Mouse (Mus musculus): ENCODE measurements around the gene St8sia2. TPM values are rescaled to one million over a fixed set of nuclear protein-coding genes. Genes with fewer than 3 reads are reported as not detected.

Gene St8sia2
- polyA plus RNA-seq, 1 experiment: 3.9 TPM

DNA sequence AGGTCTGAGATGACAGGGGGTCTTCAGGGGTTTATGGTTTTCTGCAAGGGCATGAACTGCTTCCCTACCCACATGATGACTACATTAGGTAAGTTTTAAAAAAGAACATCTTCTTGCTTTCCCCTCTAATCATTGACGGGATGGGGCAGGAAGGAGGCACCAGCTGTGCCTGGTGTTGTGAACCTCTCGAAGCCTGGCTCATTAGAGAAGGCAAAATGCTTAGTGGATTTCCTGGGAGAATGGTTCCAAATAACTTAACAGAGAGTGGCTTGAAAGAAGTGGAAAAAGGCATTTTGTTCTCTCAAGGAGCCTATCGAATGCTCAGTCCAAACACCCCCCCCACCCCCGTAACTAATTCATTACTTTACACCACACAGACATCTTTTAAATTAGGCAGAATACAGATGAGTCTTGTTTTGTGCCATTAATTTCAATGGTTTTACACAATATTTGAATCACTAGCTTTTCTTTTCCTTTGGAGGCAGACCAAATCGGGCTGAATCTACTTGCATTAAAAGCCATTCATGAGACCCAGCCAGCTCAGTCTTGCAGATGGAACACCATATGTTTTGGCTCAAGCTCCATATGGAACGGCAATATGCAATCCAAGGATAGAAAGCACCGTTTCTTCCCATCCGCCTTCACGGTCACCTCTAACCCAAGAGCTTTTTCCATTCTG is 95.7 kb downstream of the St8sia2 start:
- Histone ChIP-seq H3K27me3 (ENCODE audit: control insufficient read depth, insufficient read depth, insufficient read length) (peaks cover 6% of the 10 kb centered on the region), H3K79me2 (ENCODE audit: control insufficient read depth, insufficient read depth) (no peaks in the 10 kb centered on the region), H3K36me3 (ENCODE audit: control insufficient read depth, insufficient read depth) (no peaks in the 10 kb centered on the region), H3ac (ENCODE audit: control insufficient read depth, insufficient read length) (no peak overlapping the region), H3K4me3 (no peak overlapping the region), H3K4me2 (ENCODE audit: low read depth) (no peak overlapping the region)
- no peak for TF ChIP-seq REST (IDR thresholded peaks at IDR 0.05; ENCODE audit: insufficient read depth, insufficient read length)

DNA sequence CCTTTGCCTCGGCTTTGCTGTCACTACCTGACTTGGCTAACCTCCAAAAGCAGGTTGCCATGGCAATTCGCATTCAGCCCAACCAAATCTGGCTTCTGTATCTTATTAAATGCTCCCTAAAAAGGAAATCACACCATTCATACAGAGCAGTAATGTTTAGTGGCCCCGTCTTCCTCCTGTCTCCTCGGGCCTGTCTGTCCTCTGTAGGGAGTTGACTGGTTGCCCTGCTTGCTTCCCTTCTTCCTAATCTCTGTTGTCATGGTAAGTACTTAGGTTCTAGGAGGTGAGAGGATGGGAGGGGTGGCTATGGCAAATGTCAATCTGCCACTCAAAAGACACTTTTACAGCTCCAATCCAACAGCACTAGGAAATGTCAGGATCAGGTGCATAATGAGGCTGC is 101.6 kb downstream of the St8sia2 start:
- TF ChIP-seq E2F4 (IDR thresholded peaks at IDR 0.05; ENCODE audit: insufficient read depth) (no peak), MYOD1 (IDR thresholded peaks at IDR 0.05; ENCODE audit: control insufficient read depth in 1 of 3, insufficient read length in 2 of 3, low read depth in 2 of 3) (no peak), REST (IDR thresholded peaks at IDR 0.05; ENCODE audit: insufficient read depth, insufficient read length) (no peak), SRF (IDR thresholded peaks at IDR 0.05; ENCODE audit: control insufficient read depth, insufficient read length, low read depth) (no peak), TCF3 (IDR thresholded peaks at IDR 0.05; ENCODE audit: insufficient read length, low read depth) (no peak), MYOG (IDR thresholded peaks at IDR 0.05; ENCODE audit: control insufficient read depth in 1 of 3, insufficient read depth in 1 of 3, insufficient read length in 2 of 3, low read depth in 2 of 3) (no peak), POLR2AphosphoS2 (IDR thresholded peaks at IDR 0.05; ENCODE audit: insufficient read length, low read depth) (no peak), TCF12 (IDR thresholded peaks at IDR 0.05; ENCODE audit: insufficient read depth, poor library complexity, severe bottlenecking) (no peak), USF1 (IDR thresholded peaks at IDR 0.05; ENCODE audit: low read depth) (no peak), POLR2A (IDR thresholded peaks at IDR 0.05; ENCODE audit: insufficient read length, low read depth) (no peak), CEBPB (IDR thresholded peaks at IDR 0.05; ENCODE audit: insufficient read depth, poor library complexity, severe bottlenecking) (no peak), MAX (IDR thresholded peaks at IDR 0.05; ENCODE audit: low read depth) (no peak)
- H3K36me3 ChIP-seq (ENCODE audit: control insufficient read depth, insufficient read depth): no peaks in the 10 kb centered on the region
- H3K79me2 ChIP-seq (ENCODE audit: control insufficient read depth, insufficient read depth): no peaks in the 10 kb centered on the region
- H3ac ChIP-seq (ENCODE audit: control insufficient read depth, insufficient read length): no peak overlapping the region
- peaks cover 6% of the 10 kb centered on the region for H3K27me3 ChIP-seq (ENCODE audit: control insufficient read depth, insufficient read depth, insufficient read length)
- no peak overlapping the region for H3K4me3 ChIP-seq
- H3K4me2 ChIP-seq (ENCODE audit: low read depth): no peak overlapping the region

- no peak for TF ChIP-seq MYOG (IDR thresholded peaks at IDR 0.05; ENCODE audit: control insufficient read depth in 1 of 3, insufficient read depth in 1 of 3, insufficient read length in 2 of 3, low read depth in 2 of 3)
- TF ChIP-seq REST (IDR thresholded peaks at IDR 0.05; ENCODE audit: insufficient read depth, insufficient read length): no peak
- TF ChIP-seq CEBPB (IDR thresholded peaks at IDR 0.05; ENCODE audit: insufficient read depth, poor library complexity, severe bottlenecking): no peak
- TF ChIP-seq POLR2AphosphoS2 (IDR thresholded peaks at IDR 0.05; ENCODE audit: insufficient read length, low read depth): no peak
- no peak for TF ChIP-seq SRF (IDR thresholded peaks at IDR 0.05; ENCODE audit: control insufficient read depth, insufficient read length, low read depth)
- TF ChIP-seq E2F4 (IDR thresholded peaks at IDR 0.05; ENCODE audit: insufficient read depth): no peak
- TF ChIP-seq MAX (IDR thresholded peaks at IDR 0.05; ENCODE audit: low read depth): no peak
- TF ChIP-seq USF1 (IDR thresholded peaks at IDR 0.05; ENCODE audit: low read depth): no peak
- no peak for TF ChIP-seq TCF12 (IDR thresholded peaks at IDR 0.05; ENCODE audit: insufficient read depth, poor library complexity, severe bottlenecking)
- TF ChIP-seq POLR2A (IDR thresholded peaks at IDR 0.05; ENCODE audit: insufficient read length, low read depth): no peak
- TF ChIP-seq TCF3 (IDR thresholded peaks at IDR 0.05; ENCODE audit: insufficient read length, low read depth): no peak
- TF ChIP-seq MYOD1 (IDR thresholded peaks at IDR 0.05; ENCODE audit: control insufficient read depth in 1 of 3, insufficient read length in 2 of 3, low read depth in 2 of 3): no peak
- peaks cover 6% of the 10 kb centered on the region for H3K27me3 ChIP-seq (ENCODE audit: control insufficient read depth, insufficient read depth, insufficient read length)
- H3K79me2 ChIP-seq (ENCODE audit: control insufficient read depth, insufficient read depth): no peaks in the 10 kb centered on the region
- no peaks in the 10 kb centered on the region for H3K36me3 ChIP-seq (ENCODE audit: control insufficient read depth, insufficient read depth)
- no peak overlapping the region for H3ac ChIP-seq (ENCODE audit: control insufficient read depth, insufficient read length)
- no peak overlapping the region for H3K4me2 ChIP-seq (ENCODE audit: low read depth)
- H3K4me3 ChIP-seq: no peak overlapping the region
Measured at GRCm38 (mm10) chr7:73910843-73911242, 102.6 kb downstream of the St8sia2 start.

DNA sequence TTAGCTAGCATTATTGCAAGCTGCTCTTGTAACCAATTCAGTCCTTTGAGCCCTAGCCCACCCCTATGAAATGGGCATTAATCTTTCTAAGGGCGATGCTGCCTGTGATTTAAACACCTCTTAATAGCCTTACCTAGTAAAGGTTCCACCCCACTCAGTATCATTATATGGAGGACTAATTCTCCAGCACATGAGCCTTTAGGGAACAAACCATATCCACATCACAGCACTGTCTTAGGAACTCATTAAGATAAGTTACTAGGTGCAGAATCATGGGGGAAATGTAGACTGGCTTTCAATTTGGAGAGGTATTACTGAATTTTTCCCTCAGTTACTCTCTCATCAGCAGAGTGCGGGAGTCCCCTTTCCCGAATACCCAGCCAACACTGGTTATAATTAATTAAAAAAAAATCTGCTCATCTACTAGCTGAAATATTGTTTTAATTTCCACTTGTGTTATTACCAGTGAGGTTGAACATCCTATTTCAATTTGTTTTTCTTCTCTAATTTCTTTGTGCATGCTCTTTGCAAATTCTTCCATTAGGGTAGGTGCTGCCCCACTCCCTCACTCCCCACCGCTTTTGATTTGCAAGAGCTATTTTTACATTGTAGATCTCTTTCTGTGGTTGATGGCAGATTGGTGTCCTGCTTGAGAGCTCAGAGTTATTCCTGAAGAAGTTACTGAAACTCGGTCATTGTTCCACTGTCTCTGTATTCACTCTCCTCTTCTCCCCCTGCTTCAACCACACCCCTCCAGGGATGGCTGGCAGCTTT is 103.9 kb downstream of the St8sia2 start:
- TF ChIP-seq E2F4 (IDR thresholded peaks at IDR 0.05; ENCODE audit: insufficient read depth) (no peak), TCF3 (IDR thresholded peaks at IDR 0.05; ENCODE audit: insufficient read length, low read depth) (no peak), CEBPB (IDR thresholded peaks at IDR 0.05; ENCODE audit: insufficient read depth, poor library complexity, severe bottlenecking) (no peak), SRF (IDR thresholded peaks at IDR 0.05; ENCODE audit: control insufficient read depth, insufficient read length, low read depth) (no peak), MAX (IDR thresholded peaks at IDR 0.05; ENCODE audit: low read depth) (no peak), USF1 (IDR thresholded peaks at IDR 0.05; ENCODE audit: low read depth) (no peak), POLR2AphosphoS2 (IDR thresholded peaks at IDR 0.05; ENCODE audit: insufficient read length, low read depth) (no peak), POLR2A (IDR thresholded peaks at IDR 0.05; ENCODE audit: insufficient read length, low read depth) (no peak), MYOD1 (IDR thresholded peaks at IDR 0.05; ENCODE audit: control insufficient read depth in 1 of 3, insufficient read length in 2 of 3, low read depth in 2 of 3) (no peak), REST (IDR thresholded peaks at IDR 0.05; ENCODE audit: insufficient read depth, insufficient read length) (no peak), MYOG (IDR thresholded peaks at IDR 0.05; ENCODE audit: control insufficient read depth in 1 of 3, insufficient read depth in 1 of 3, insufficient read length in 2 of 3, low read depth in 2 of 3) (no peak), TCF12 (IDR thresholded peaks at IDR 0.05; ENCODE audit: insufficient read depth, poor library complexity, severe bottlenecking) (no peak)
- Histone ChIP-seq H3ac (ENCODE audit: control insufficient read depth, insufficient read length) (no peak overlapping the region), H3K4me2 (ENCODE audit: low read depth) (no peak overlapping the region)

More for the DNA sequence above, 103.9 kb downstream of the St8sia2 start:
- H3K36me3 ChIP-seq (ENCODE audit: control insufficient read depth, insufficient read depth): no peaks in the 10 kb centered on the region
- H3K27me3 ChIP-seq (ENCODE audit: control insufficient read depth, insufficient read depth, insufficient read length): no peaks in the 10 kb centered on the region
- H3K4me3 ChIP-seq: no peak overlapping the region
- H3K79me2 ChIP-seq (ENCODE audit: control insufficient read depth, insufficient read depth): no peaks in the 10 kb centered on the region
